Mouse (Mus musculus) cerebellum, adult 9-10 months (tissue): ENCODE measurements around the gene Rem2.

Experiments
- DNase-seq: peaks from one replicate; pipeline ENCODE4 v3.0.0; 2022

The Rem2 gene

GRCm38 (mm10) chr14:54475941-54476844, at the start of gene Rem2:
TSS of gene Rem2 (plus strand) at chr14:54476100.
- DNase-seq: peak; percentile 92

GRCm38 (mm10) chr14:54426689-54427398, 49.1 kb upstream of the Rem2 start, which contains the start of gene Mrpl52:
TSS of gene Mrpl52 (plus strand) at chr14:54426909.
- peak; percentile 88 for DNase-seq

DNA sequence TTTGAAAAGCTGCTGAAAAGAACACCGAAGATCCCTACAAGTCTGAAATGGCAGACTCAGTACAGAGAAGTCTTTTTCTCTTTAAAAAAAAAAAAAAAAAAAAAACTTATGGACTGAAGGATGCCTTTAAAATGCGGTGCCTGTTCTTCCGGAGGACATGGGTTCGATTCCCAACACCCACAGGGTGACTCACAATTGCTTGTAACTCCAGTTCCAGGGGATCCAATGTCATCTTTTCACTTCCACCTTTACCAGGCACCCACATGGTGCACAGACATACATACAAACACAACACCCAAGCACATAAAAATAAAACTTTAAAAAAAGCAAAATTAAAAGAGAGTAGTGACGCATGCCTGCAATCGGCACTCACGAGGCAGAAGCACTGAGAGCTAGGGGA, 48.2 kb upstream of the Rem2 start:
- no peak for DNase-seq

GRCm38 (mm10) chr14:54428421-54428820, 47.5 kb upstream of the Rem2 start:
- DNase-seq: no peak

DNA sequence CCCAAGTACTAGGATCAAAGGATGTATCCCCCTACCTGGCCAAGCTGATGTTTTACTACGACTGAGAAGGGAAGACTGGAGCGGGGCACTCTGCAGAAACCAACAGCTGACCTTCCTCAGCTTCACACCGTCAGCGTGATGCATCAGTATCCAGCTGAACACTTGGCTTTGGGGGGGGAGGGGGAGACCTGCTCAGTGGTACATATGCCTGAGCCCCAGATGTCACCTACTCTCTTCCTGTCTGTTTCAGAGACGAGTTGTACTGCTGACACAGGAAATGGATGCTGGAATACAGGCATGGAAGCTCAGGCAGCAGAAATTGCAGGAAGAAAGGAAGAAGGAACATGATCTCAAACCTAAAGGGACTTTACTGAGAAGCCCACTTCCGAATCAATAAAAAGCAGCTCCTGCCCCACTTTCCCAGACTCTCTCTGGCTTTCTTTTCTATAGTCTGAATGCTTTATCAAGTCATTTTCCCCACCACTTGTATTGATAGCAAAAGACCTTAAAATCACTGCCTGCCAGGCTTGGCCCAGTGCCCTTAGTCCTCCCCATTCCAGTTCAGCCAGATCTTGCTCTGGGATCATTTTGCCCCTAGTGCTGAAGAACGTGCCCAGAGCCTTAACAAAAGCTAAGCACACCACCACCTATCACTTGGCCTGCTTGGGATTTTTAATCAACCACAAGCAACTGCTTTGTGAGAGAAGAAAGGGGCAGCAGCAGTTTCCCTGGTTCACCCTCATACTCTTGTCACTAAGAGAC, 46.4 kb upstream of the Rem2 start:
- no peak for DNase-seq

DNA sequence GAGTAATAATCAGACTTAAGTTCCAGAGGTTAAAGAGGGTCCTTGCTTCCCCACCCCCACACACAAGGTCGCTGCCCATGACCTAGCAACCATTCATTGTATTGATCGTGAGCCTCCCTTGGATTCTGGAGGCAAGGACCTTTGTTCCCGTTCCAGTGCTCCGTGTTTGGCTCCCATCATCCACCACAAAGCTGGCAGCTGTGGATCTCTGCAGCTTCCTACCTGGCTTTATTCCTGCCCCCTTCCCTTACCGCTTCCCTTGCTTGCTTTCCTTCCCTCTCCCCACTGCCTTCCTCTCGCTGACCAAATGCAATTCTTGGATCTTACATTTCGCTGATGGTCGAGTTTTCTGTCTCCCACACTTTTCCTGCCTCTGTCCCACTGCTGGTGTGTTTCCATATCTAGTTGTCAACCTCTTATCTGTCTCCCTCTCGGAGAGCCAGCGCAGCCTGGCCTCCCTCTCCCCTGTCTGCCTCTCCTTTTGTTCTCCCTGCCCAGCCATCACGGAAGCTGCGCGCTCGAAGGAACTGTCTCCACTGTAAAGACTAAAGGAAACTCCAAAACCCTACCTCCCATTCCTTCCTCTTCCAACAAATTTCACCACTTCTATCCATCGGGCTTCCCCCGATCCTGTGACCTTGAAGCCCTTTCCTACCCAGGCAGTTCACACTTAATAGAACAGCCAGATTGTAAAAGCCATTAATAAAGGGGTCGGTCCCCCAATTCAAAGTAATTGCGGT, 45.3 kb upstream of the Rem2 start:
- no peak for DNase-seq

DNA sequence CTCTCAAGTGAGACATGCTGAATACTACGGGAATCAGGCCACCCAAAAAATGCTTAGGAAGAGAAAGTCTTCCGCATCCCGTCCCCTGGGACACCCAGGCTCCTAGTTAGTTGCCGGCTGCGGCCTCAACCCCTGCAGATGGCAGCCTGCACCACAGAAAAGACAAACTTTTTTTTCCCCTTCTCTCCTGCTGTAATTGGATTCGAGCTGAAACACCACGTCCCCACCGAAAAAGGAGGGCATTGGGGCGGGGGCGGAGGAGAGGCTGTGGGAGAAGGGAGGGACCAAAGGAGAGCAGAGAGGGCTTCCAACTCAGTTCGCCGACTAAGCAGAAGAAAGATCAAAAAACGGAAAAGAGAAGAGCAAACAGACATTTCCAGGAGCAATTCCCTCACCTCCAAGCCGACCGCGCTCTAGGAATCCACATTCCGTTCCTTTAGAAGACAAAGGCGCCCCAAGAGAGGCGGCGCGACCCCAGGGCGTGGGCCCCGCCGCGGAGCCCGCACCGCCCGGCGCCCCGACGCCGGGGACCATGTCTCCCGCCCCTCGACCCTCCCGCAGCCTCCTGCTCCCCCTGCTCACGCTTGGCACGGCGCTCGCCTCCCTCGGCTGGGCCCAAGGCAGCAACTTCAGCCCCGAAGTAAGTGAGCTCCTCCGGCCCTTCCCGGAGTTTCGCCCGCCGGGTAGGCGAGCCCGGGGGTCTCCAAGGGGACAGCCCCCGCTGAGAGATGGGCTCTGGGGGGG, 44.4 kb upstream of the Rem2 start, which contains the start of gene Mmp14:
Mmp14 (plus strand) TSS at position 279 of the 744 bp plus-strand sequence.
- DNase-seq: no peak

DNA sequence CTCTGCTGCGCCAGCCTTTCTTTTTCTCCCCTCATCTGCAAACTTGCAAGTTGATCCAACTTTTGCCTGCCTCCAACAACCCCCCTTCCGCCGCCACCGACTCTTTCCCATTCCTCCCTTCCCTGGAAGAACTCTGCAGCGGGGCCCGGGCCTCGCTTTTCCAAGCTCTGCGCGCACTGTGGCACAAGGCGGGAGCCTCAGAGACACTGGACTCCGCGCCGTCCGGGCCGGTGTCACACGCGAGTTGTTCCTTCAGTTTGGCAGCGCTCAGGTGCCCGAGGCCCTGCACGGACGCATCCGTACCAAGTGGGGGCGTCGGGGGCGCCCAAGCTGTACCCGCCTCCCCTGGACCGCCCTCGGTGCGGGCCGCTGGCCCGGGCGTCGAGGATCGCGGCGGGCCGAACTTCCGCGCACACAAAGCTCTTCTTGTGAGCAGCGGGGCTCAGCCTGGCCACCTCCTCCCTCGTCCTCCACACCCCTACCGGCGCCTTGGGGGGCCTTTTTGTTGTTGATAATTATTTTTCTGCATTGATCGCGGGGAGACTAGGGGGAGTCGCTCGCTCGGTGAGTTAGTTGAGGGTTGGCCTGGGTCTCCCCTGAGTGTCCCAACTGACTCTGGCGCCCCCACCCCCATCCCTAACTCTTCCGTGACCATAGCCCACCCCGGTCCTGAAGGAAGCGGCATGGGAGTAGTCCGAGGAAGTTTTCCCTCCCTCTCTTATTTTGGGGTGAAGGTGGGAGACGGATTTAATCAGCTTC, 43.6 kb upstream of the Rem2 start:
- DNase-seq: no peak

DNA sequence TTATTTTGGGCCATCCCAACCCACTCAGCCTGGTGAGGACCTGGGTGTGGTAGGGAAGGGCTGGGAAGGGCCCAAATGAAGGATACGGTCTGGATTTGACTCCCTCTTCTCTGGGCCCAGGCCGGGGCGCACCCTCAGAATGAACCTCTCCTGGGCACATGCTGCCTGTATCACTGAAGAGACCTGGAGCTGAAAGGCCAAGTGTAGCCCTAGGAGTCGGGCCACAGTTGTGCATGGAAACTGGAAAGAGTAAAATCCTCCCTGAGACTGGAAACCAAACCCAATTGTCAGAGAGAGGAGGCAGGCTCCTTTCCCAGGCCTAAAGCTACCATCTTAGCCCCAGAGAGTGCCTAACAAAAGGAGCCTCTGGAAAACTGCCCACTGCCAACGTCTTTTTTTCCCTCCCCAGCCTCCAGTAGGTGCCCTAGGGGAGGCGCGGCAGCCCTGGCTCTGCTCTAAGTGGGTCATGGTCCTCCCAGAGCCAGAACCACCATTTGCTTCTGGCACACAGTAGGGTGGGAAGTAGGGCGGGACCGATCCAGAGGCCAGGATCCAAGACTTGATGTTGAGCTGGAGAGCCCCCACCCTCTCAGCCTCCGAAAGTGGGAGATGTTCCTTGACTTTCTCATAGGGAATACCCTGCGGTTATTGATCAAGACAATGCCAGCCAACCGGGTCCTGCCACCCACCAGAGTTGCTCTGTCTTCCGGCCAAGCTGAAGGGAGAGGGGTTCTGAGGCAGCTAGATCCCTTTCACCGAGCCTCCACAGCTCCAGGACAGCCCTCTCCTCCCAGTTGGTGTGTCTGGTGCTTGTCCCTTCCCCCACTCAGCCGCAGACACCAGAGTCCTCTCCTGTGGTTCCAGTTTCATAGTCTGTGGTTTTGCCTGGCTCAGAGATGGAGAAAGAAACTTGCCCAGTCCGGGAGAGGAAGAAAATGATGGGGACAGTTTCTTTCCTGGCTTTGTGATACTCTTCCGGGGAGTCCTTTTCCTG, 42.8 kb upstream of the Rem2 start:
- DNase-seq: no peak

DNA sequence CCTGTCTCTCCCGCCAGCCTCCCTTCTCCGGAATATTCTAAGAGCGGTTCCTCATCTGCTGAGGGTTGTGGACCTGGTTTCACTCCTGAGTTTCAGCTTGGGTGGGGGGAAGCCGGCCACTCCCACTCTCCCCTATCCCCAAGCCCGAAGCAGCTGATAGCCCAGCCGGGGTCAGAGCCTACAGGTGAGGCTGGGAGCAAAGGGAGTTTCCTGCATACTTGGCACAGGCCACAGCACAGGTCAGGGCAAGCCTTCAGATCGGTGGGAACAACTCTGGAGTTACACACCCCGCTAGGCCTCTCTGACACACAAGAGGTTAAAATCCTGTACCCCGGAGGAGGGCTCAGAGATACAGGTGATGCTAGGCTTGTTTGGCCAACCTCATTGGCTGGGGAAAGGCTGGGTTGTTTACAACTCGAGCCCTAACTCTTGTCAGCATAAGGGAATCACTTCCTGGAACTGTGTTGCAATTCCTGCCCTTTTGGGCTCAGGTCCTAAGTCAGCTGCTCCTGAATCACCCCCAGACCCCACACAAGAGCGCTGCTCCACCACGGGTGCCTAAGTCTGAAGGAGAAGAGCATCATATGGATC, 41.9 kb upstream of the Rem2 start:
- DNase-seq: no peak

DNA sequence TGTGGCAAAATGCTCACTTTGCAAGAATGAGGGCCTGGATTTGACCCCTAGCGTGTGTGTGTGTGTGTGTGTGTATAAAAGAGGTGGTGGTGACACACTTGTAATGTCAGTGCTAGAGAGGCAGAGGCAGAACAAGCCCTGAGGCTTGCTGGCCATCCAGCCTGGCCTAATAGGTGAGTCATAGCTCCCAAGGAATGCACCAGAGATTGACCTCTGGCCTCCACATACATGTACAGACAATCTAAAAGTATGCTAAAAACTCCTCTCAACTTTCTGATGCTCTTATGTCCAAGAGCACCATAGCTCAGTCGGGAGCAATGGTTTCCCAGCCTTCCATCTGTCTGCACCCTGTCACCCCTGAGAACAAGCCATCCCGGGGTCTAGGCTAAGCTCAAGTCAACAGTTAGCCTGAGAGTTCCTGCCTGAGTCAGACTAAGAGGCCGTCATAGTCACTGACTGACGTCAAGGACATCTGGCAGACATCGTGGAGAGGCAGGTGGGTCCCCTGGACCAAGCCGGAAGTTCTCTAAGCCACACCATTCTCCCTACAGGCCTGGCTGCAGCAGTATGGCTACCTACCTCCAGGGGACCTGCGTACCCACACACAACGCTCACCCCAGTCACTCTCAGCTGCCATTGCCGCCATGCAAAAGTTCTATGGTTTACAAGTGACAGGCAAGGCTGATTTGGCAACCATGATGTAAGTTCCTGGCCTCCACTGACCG, 40.5 kb upstream of the Rem2 start:
- DNase-seq: no peak

DNA sequence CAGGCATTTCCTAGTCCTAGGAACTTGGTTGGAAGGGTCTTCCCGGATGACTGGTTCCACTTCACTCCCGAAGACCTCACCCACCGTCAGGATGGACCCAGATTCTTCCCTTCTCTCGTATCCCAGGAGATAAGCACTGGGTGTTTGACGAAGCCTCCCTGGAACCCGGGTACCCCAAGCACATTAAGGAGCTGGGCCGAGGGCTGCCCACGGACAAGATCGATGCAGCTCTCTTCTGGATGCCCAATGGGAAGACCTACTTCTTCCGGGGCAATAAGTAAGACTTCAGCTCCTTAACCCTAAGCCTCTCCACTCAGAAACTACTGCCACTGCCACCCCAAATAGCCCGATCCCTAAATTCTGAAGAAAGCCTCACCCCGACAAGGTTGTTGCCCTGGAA, 36.7 kb upstream of the Rem2 start:
- no peak for DNase-seq

- DNase-seq: no peak
Measured at GRCm38 (mm10) chr14:54439610-54440009, 36.3 kb upstream of the Rem2 start.

DNA sequence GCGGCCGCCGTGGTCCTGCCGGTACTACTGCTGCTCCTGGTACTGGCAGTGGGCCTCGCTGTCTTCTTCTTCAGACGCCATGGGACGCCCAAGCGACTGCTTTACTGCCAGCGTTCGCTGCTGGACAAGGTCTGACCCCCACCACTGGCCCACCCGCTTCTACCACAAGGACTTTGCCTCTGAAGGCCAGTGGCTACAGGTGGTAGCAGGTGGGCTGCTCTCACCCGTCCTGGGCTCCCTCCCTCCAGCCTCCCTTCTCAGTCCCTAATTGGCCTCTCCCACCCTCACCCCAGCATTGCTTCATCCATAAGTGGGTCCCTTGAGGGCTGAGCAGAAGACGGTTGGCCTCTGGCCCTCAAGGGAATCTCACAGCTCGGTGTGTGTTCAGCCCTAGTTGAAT, 35.4 kb upstream of the Rem2 start:
- DNase-seq: no peak

DNA sequence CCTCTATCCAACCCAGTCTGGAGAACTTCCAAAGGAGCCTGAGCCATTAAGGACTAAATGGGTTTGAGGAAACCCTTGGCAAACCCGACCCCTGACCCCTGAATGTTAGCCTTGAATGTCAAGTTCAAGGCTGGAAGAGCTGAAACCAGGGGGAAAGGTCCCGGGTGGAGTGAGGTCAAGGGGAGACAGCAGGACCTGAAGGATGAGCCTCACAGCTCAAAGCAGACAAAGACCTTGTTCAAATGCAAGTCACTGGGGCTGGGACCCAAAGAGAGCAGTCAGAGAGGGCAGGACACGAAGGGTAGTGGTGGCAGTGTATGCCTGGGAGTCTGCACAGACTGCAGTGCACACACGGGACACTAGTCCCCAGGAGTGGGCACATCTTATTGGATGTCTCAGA, 34.5 kb upstream of the Rem2 start:
- no peak for DNase-seq

GRCm38 (mm10) chr14:54442548-54442947, 33.4 kb upstream of the Rem2 start:
- no peak for DNase-seq

DNA sequence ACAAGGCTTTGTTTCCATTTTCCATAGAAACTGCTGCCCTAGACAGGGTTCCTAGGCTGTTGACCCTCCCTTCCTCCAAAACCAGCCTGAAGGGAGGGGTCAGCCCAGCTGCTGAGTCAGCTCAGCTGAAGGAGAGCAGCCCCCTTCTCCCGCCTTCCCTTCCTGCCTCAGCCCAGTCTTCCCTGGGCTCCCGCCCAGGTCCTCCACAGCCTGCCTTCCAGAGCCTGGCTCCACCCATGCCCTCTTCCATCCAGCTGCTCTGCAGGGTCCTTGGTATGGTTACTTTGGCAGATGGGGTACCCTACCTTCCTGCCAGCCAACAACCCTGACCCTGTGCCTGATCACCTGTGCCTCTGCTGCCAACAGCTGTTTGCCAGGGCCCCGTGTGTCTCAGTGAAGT, 32.7 kb upstream of the Rem2 start:
- DNase-seq: no peak
